Mouse (Mus musculus): Measurements from ENCODE around the gene Wnt10b. TPM values are rescaled to one million over a fixed set of nuclear protein-coding genes. Genes with fewer than 3 reads are reported as not detected.
A peak's percentile ranks its signal among the peaks of the same experiment; 100 is the strongest.

Wnt10b gene
- polyA plus RNA-seq, 1 experiment, result 1.4 TPM

DNA sequence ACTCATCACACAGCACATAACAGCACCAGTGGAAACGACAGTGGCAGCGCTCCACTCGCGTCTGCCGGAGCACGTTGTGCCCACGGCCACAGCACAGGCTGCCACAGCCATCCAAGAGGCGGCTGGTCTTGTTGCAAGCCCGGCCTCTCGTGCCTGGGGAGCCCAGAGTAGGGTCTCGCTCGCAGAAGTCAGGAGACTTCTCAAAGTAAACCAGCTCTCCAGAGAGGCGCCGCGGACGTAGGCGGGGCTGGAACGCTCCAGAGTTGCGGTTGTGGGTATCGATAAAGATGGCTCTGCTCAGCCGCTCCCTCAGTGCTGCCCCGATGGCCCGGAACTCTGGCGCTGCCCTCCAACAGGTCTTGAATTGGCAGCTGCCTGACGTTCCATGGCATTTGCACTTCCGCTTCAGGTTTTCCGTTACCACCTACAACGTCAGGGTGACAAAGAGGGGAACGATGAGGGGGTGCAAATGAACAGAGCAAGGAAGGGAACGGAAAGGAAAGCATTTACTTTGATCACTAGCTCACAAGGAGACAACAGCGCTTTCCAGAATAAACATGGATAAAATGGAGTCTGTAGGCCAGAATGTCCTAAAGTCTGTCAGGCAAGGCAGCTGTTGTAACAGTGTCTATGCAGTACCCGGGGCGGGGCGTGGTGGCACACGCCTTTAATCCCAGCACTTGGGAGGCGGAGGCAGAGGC, 5.3 kb downstream of the Wnt10b start:
- TF ChIP-seq CTCF (IDR thresholded peaks at IDR 0.05; ENCODE audit: control insufficient read depth, insufficient read depth, low read length) (no peak), POLR2A (IDR thresholded peaks at IDR 0.05; ENCODE audit: borderline replicate concordance, control insufficient read depth, low read depth, low read length) (no peak)
- 4% methylated on average over 36 of the region's 36 CpGs for WGBS
- Histone ChIP-seq H3K4me3 (replicated peaks; ENCODE audit: control insufficient read depth, low read depth, low read length) (peak overlapping the region; percentile 65), H3K4me1 (ENCODE audit: control insufficient read depth, insufficient read depth, low read length) (no peaks in the 10 kb centered on the region; the same call in 1 of the 2 replicates), H3K27ac (ENCODE audit: control insufficient read depth, insufficient read depth, low read depth, low read length, poor library complexity) (peak overlapping the region; percentile 22; the same call in 1 of the 2 replicates)

DNA sequence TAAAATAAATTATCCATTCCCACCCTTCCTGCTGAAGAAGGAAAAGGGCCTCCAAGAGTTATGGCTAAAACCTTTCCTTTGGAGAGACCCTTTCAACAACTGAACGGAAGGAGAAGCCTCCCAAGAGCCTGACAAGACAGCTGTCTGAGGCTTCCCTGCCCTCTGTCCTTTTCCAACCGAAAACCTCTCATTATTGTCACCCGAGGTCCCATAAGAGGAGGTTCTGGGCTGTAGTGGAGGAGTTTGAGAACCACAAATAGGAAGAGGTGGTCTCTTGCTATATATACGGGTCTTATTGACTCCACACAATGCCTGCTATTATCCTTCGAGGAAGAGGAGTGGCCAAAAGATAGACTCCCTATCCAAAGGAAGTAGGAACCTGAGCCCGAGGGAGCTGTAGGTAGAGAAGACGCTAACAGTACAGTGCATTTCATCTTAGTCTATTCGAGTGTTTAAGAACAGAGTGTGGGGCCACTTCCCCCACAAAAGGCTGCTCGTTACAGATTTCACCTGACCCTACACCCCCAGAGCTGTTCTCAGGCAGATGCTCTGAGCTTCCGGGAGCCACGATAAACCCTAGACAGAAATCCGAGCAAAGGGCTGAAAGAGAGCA, 6.0 kb downstream of the Wnt10b start:
- peak overlapping the region; percentile 65 for H3K4me3 ChIP-seq (replicated peaks; ENCODE audit: control insufficient read depth, low read depth, low read length)
- peak overlapping the region; percentile 22; the same call in 1 of the 2 replicates for H3K27ac ChIP-seq (ENCODE audit: control insufficient read depth, insufficient read depth, low read depth, low read length, poor library complexity)
- WGBS, result 8% methylated on average over 12 of the region's 12 CpGs
- TF ChIP-seq CTCF (IDR thresholded peaks at IDR 0.05; ENCODE audit: control insufficient read depth, insufficient read depth, low read length) (no peak), POLR2A (IDR thresholded peaks at IDR 0.05; ENCODE audit: borderline replicate concordance, control insufficient read depth, low read depth, low read length) (no peak)
- no peaks in the 10 kb centered on the region; the same call in 1 of the 2 replicates for H3K4me1 ChIP-seq (ENCODE audit: control insufficient read depth, insufficient read depth, low read length)

DNA sequence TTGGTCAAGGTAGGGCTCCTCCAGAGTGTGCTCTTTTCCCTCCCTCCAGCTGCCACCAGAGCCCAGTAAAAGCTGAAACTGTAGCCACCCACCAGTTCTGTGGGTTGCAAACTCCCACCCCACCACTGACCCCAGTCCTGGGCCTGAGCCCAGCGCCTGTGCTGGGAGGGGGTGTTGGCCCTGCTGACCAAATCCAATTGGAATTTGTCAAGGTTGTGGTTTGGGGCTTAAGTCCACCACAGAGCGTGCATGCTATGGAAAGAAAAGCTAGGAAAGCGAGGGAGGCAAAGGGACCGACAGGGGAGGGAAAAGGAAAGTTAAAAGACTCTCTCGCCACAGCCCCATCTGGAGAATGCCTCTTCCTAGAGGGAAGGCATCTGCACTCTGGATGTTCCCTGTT, 9.7 kb downstream of the Wnt10b start:
- no peak overlapping the region for H3K27ac ChIP-seq (ENCODE audit: control insufficient read depth, insufficient read depth, low read depth, low read length, poor library complexity)
- no peak for TF ChIP-seq CTCF (IDR thresholded peaks at IDR 0.05; ENCODE audit: control insufficient read depth, insufficient read depth, low read length)
- TF ChIP-seq POLR2A (IDR thresholded peaks at IDR 0.05; ENCODE audit: borderline replicate concordance, control insufficient read depth, low read depth, low read length), result no peak
- WGBS, result 78% methylated on average over 5 of the region's 5 CpGs
- H3K4me1 ChIP-seq (ENCODE audit: control insufficient read depth, insufficient read depth, low read length), result no peaks in the 10 kb centered on the region; the same call in 1 of the 2 replicates
- no peak overlapping the region for H3K4me3 ChIP-seq (replicated peaks; ENCODE audit: control insufficient read depth, low read depth, low read length)

DNA sequence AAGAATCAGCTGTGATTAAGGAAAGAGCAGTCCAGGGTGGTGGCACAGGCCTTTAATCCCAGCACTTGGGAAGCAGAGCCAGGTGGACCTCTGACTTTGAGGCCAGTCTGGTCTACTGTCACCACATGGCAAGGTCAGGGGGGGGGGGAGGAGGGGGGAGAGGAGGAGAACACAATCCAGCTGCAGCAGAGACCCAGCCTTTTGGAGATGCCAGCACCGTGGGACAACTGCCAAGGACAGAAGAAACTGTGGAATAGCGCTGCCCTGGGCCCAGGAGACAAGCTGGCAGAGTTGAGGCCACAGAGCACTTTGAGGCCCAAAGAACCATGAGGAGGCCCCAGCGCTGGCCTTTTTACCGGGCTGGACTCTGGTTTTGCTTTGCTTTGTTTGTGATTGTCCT, 12.0 kb downstream of the Wnt10b start:
- H3K27ac ChIP-seq (ENCODE audit: control insufficient read depth, insufficient read depth, low read depth, low read length, poor library complexity), result no peak overlapping the region
- WGBS, result 75% methylated on average over 4 of the region's 4 CpGs
- TF ChIP-seq CTCF (IDR thresholded peaks at IDR 0.05; ENCODE audit: control insufficient read depth, insufficient read depth, low read length) (no peak), POLR2A (IDR thresholded peaks at IDR 0.05; ENCODE audit: borderline replicate concordance, control insufficient read depth, low read depth, low read length) (no peak)
- no peaks in the 10 kb centered on the region; the same call in 1 of the 2 replicates for H3K4me1 ChIP-seq (ENCODE audit: control insufficient read depth, insufficient read depth, low read length)
- no peak overlapping the region for H3K4me3 ChIP-seq (replicated peaks; ENCODE audit: control insufficient read depth, low read depth, low read length)

DNA sequence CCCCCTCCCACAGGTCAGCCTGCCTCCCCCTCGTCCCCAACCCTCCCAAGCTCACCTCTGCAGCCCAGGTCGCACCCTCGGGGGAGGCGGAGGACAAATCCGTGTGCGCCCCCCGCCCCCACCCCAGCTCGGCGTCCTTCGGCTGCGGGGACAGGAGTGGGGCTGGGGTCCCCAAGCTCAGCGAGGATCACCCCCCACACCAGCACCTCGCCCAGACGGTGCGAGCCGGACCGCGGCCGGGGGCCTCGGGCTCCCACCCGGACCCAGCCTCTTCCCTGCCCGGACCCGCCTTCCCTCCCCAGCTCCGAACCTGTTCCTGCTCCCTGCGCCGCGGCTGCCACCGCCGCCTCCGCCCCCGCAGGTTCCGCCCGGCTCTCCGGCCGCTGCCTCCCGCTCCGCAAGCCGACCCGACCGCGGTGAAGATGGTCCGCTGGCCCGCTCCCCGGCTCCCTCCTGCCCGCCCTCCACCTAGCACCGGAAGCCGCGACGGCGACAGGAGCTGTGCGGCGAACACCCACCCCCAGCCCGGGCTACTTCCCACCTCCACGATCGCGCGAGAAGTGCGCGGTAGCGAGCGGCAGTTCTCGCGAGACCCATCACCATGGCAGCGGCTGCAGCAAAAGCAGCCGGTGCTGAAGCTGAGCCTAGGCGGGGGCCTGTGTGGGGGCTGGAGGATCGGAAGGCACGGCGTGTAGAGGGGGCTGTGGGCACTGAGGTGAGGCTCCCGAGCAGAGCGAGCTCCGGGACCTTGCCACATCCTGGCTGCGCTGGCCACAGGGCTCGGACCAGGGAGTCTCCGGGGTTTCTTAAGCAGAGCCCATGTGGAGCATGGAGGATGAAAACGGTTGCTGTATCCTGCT, 15.1 kb downstream of the Wnt10b start, which contains the start of gene Arf3:
Gene Arf3, minus strand, starts transcription at position 545 of the 860 bp plus-strand sequence.
- TF ChIP-seq CTCF (IDR thresholded peaks at IDR 0.05; ENCODE audit: control insufficient read depth, insufficient read depth, low read length) (no peak), POLR2A (IDR thresholded peaks at IDR 0.05; ENCODE audit: borderline replicate concordance, control insufficient read depth, low read depth, low read length) (peak; percentile 81; the same call in 1 of the 2 replicates)
- H3K27ac ChIP-seq (ENCODE audit: control insufficient read depth, insufficient read depth, low read depth, low read length, poor library complexity), result peak within 1 kb of the TSS; percentile 72
- H3K4me1 ChIP-seq (ENCODE audit: control insufficient read depth, insufficient read depth, low read length), result no peaks in the 10 kb centered on the region; the same call in 1 of the 2 replicates
- H3K4me3 ChIP-seq (replicated peaks; ENCODE audit: control insufficient read depth, low read depth, low read length), result peak within 1 kb of the TSS; percentile 81
- under 1% methylated on average over 74 of the region's 76 CpGs for WGBS

DNA sequence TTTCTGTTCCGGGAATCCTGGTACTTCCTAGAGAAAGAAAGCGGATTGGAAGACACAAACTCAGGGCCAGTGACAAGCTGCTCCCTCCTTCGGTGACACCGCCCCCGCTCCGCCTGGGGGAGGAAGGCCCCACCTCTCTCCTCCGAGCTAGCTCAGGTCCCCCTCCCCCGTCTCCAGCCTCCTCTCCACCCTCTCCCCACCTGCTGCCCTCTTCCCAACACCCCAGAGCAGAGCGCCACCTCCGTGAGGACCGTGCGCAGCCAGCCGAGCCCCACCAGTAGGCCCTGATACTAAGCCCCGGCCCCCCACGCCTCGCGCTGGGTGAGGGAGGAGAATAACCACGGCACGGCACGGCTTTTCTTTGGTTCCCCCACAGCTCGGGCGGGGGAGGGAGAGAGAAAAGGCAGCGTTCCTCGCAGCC, 15.7 kb downstream of the Wnt10b start:
- H3K4me1 ChIP-seq (ENCODE audit: control insufficient read depth, insufficient read depth, low read length), result no peaks in the 10 kb centered on the region; the same call in 1 of the 2 replicates
- WGBS, result 1% methylated on average over 24 of the region's 24 CpGs
- H3K4me3 ChIP-seq (replicated peaks; ENCODE audit: control insufficient read depth, low read depth, low read length), result peak overlapping the region; percentile 81
- no peak for TF ChIP-seq CTCF (IDR thresholded peaks at IDR 0.05; ENCODE audit: control insufficient read depth, insufficient read depth, low read length)
- TF ChIP-seq POLR2A (IDR thresholded peaks at IDR 0.05; ENCODE audit: borderline replicate concordance, control insufficient read depth, low read depth, low read length), result no peak
- H3K27ac ChIP-seq (ENCODE audit: control insufficient read depth, insufficient read depth, low read depth, low read length, poor library complexity), result peak overlapping the region; percentile 72

DNA sequence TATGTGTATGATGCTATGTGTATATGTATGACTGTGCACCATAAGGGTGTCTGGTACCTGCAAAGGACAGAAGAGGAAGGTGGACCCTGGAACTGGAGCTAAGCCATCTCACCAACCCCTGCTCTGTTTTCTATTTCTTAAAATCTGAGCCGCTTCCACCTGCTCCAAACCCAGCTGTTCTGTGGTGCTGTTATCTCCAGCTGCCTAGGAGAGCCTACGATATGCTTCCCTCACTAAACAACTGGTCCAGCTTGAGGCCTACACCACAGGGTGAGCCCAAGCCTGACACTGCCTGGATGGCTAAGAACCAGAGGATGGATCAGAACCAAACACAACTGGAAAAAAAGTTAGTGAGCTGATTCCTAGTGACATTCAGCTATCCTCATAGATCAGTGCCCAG, 23.8 kb downstream of the Wnt10b start:
- TF ChIP-seq POLR2A (IDR thresholded peaks at IDR 0.05; ENCODE audit: borderline replicate concordance, control insufficient read depth, low read depth, low read length), result no peak
- TF ChIP-seq CTCF (IDR thresholded peaks at IDR 0.05; ENCODE audit: control insufficient read depth, insufficient read depth, low read length), result no peak
- no peak overlapping the region for H3K27ac ChIP-seq (ENCODE audit: control insufficient read depth, insufficient read depth, low read depth, low read length, poor library complexity)
- WGBS, result 69% methylated on average over 2 of the region's 2 CpGs
- H3K4me3 ChIP-seq (replicated peaks; ENCODE audit: control insufficient read depth, low read depth, low read length), result no peak overlapping the region
- no peaks in the 10 kb centered on the region for H3K4me1 ChIP-seq (ENCODE audit: control insufficient read depth, insufficient read depth, low read length)

Measured in bone marrow, adult 2 months (tissue).